ENCODE assay signal across 9 mouse cellular contexts in genomic region chr8:99421516-99421915, GRCm38 (mm10). TPM values are rescaled to one million over a fixed set of nuclear protein-coding genes. Genes with fewer than 3 reads are reported as not detected.
A peak's percentile ranks its signal among the peaks of the same experiment; 100 is the strongest.
DNase-seq lines count a peak whose midpoint lies in the region; ATAC-seq and TF ChIP-seq lines count a peak whose summit lies in the region.
"Had no signal": no experiment of that assay in that cellular context is flagged by ENCODE, and none has a peak within 500 bp of the region (broad histone marks: within the 10 kb centered on the region; RNA-seq: fewer than 3 reads in every experiment).

No protein-coding gene starts in this region.

- H3K4me2 ChIP-seq in kidney, postnatal 0 days (ENCODE audit: low read length) = no peak overlapping the region
- H3K4me2 ChIP-seq in intestine, postnatal 0 days (replicated peaks; ENCODE audit: low read depth) = no peak overlapping the region

- peak; percentile 40 for TF ChIP-seq CTCF in kidney, postnatal 0 days (IDR thresholded peaks at IDR 0.05; ENCODE audit: low read depth)
- TF ChIP-seq CTCF in intestine, postnatal 0 days (IDR thresholded peaks at IDR 0.05; ENCODE audit: low read depth) = peak; percentile 29

- no peaks in the 10 kb centered on the region for H3K36me3 ChIP-seq in kidney, postnatal 0 days (ENCODE audit: insufficient read depth, low read length)
- H3K36me3 ChIP-seq in intestine, postnatal 0 days (ENCODE audit: control insufficient read depth, insufficient read depth) = no peaks in the 10 kb centered on the region

- peak; percentile 9 for DNase-seq in kidney, postnatal 0 days (ENCODE audit: low spot score)
- DNase-seq in kidney, postnatal 10 days = no peak
- peak; percentile 9 for DNase-seq in R1 (ENCODE audit: low read depth, low spot score)
- peak; percentile 51 to 66 for DNase-seq in cerebellum, postnatal 14 days
- DNase-seq in spleen, adult 18-20 months = no peak
- no peak for DNase-seq in kidney, postnatal 25 days
- no peak for DNase-seq in T-cell, adult 2 months (ENCODE audit: low spot score)

- no peak overlapping the region for H3K9ac ChIP-seq in kidney, postnatal 0 days (ENCODE audit: low read depth, low read length)
- no peak overlapping the region for H3K9ac ChIP-seq in intestine, postnatal 0 days (ENCODE audit: low read depth, low read length)

- H3K27ac ChIP-seq in kidney, postnatal 0 days = no peak overlapping the region
- no peak overlapping the region for H3K27ac ChIP-seq in intestine, postnatal 0 days (ENCODE audit: low read depth, low read length)

- no peaks in the 10 kb centered on the region for H3K9me3 ChIP-seq in kidney, postnatal 0 days (replicated peaks; ENCODE audit: low read length)
- H3K9me3 ChIP-seq in intestine, postnatal 0 days (ENCODE audit: control insufficient read depth) = no peaks in the 10 kb centered on the region

- peaks cover 7% of the 10 kb centered on the region for H3K27me3 ChIP-seq in kidney, postnatal 0 days (ENCODE audit: insufficient read depth, low read length)
- H3K27me3 ChIP-seq in intestine, postnatal 0 days (replicated peaks; ENCODE audit: control insufficient read depth, insufficient read depth, low read length) = peaks cover 10% of the 10 kb centered on the region; the same call in 1 of the 2 replicates

- no peak overlapping the region for H3K4me3 ChIP-seq in kidney, postnatal 0 days (replicated peaks; ENCODE audit: low read depth, low read length)
- H3K4me3 ChIP-seq in intestine, postnatal 0 days (ENCODE audit: low read depth, low read length) = no peak overlapping the region

- H3K4me1 ChIP-seq in kidney, postnatal 0 days (replicated peaks; ENCODE audit: insufficient read depth, low read length) = no peaks in the 10 kb centered on the region
- no peaks in the 10 kb centered on the region for H3K4me1 ChIP-seq in intestine, postnatal 0 days (replicated peaks; ENCODE audit: control insufficient read depth, insufficient read depth, low read length)

- WGBS in kidney, postnatal 0 days = 28% methylated on average over 7 of the region's 7 CpGs
- WGBS in intestine, postnatal 0 days = 23% methylated on average over 7 of the region's 7 CpGs

- ATAC-seq in kidney, postnatal 0 days (replicated peaks; ENCODE audit: low FRiP score, low read depth) = no peak
- no peak for ATAC-seq in intestine, postnatal 0 days
- ATAC-seq: Patski had no signal

RNA-seq across cellular contexts. Expression of gene Cdh8, which starts 5.2 kb away (rescaled TPM):
- 0.14 and 0.18 TPM in 2 replicates for polyA plus RNA-seq in kidney, postnatal 0 days (2015; fragmentation: Nextera tagmentation; extraction: Ambion mirVana)
- 0.35 and 0.46 TPM in 2 replicates for polyA plus RNA-seq in intestine, postnatal 0 days (2015; fragmentation: Nextera tagmentation; extraction: Ambion mirVana)
- polyA plus RNA-seq: Patski had no signal

Comparison
In these comparisons a context has a peak if more than half of its experiments do, and no peak if none do; other contexts are left out.
1. DNase-seq: peak in kidney, postnatal 0 days (single experiment), R1 (single experiment) and cerebellum, postnatal 14 days (2 of 2); none in kidney, postnatal 10 days (single experiment), spleen, adult 18-20 months (0 of 2), kidney, postnatal 25 days (0 of 2) and T-cell, adult 2 months (single experiment).